Mouse (Mus musculus): ENCODE data around the gene Cdc14b. TPM values are rescaled to one million over a fixed set of nuclear protein-coding genes. Genes with fewer than 3 reads are reported as not detected.

Cdc14b gene
- 3.1 and 6.9 TPM in 2 replicates for polyA plus RNA-seq (2012; ENCODE audit: insufficient read depth, insufficient read length, missing spikeins)

DNA sequence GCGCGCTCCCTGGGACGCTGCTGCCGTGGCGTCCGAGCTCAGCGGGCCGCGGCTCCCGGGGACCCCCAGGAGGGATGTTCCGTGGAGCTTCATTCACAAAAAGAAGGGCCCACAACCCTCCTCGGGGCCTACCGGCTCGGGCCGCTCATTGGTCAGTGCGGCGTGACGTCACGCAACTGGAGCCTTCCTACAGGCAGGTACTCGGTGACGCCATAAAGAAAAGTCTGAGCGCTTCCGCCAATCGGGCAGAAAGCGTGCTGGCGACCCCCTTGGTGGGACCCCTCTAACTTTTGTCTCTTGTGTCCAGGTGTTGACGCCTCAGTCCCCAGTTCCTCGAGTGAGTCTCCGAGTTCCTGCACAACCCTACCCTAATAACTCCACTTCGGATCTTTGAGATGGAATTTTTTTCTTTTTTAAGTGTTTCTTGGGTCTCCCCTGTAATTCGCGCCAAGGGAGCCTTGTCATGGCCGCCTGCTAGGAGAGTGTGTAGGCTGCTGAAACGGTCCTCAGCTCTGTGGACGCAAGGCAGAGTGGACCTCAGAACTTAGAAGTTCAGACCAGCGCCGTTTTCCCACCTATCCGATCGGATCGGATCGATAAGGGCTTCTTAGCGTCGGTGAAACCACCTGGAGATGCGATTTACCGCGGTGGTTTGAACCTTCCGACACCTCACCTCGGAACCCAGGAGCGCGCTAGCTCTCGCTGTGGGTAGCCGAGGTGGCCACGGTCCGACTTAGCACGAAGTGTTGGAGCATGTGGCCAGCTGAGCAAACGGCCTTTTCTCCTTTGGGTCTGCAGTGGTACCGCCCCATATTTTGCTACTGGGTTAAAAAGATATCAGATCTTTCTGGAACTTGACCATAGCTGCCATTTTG is at the start of gene Cdc14b:
Cdc14b (minus strand) TSS at position 412 of the 875 bp plus-strand sequence.
- Histone ChIP-seq H3K4me3 (ENCODE audit: insufficient read depth, low read depth, low read length) (peak within 1 kb of the TSS; percentile 66), H3K4me1 (ENCODE audit: control insufficient read depth, insufficient read depth, insufficient read length, low read length) (peaks cover 3% of the 10 kb centered on the region; the same call in 1 of the 2 replicates), H3K27ac (replicated peaks; ENCODE audit: low read depth, low read length) (no peak within 1 kb of the TSS)

DNA sequence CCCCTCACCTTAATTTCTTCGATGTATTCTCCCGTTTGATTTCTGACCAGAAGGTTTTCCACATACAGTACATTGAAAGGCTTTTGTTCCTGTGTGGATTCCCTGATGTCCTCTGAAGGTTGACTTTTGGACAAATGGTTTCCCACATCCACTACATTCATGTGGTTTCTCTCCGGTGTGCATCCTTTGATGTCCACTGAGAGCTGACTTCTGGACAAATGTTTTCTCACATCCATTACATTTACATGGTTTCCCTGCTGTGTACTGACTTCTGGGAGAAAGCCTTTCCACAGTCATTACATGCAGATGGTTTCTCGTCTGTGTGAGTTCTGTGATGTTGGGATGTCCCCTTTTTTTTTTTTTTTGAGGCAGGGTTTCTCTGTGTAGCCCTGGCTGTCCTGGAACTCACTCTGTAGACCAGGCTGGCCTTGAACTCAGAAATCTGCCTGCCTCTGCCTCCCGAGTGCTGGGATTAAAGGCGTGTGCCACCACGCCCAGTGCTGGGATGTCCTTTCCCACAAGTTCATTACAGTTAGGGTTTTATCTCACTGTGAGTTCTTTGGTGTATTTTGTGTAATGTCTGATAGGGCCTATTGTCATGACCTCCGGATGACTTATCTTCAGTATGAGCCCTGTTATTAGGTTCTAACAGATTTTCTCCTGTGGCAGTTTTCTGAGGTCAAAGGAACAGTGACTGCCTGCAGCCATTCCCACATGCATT is 47.6 kb upstream of the Cdc14b start:
- H3K4me1 ChIP-seq (ENCODE audit: control insufficient read depth, insufficient read depth, insufficient read length, low read length) = peaks cover 6% of the 10 kb centered on the region; the same call in 1 of the 2 replicates
- H3K4me3 ChIP-seq (ENCODE audit: insufficient read depth, low read depth, low read length) = no peak overlapping the region
- H3K27ac ChIP-seq (replicated peaks; ENCODE audit: low read depth, low read length) = 0 out of 2 replicates have a peak overlapping the region, but pooled peaks have one; percentile 23

DNA sequence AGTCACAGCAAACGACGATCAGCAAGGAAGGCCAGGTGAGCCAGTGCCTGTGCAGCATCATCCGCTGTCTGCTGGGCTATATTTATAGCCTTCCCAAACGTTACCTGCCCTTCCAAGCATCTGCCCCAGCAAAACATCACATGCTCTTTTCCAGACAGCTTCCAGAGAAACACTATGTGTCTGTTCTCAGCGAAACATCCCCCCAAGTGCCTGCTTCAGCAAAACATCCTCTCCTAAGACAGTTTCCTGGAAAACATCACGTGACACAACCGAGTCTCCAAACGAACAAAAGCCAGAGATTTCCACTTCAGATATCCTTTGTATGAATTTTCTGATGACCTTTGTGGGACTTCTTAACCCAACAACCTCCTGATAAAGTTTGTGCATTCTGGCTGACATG is 45.2 kb upstream of the Cdc14b start:
- Histone ChIP-seq H3K4me1 (ENCODE audit: control insufficient read depth, insufficient read depth, insufficient read length, low read length) (peaks cover 6% of the 10 kb centered on the region; the same call in 1 of the 2 replicates), H3K27ac (replicated peaks; ENCODE audit: low read depth, low read length) (peak overlapping the region; percentile 73), H3K4me3 (ENCODE audit: insufficient read depth, low read depth, low read length) (no peak overlapping the region)

DNA sequence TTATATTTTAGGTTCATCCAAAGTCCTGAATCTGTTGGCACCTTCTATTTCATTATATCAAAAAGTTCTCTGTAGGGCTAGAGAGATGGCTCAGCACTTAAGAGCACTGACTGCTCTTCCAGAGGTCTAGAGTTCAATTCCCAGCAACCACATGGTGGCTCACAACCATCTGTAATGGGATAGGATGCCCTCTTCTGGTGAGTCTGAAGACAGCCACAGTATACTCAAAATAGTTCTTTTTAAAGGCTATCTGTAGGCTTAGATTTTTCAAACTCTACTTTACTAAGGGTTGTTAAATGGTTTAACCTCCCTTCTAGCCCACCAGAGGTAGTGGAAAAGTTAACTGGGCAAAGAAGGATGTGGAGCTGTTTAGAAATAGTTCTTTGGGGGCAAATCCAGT is 44.7 kb upstream of the Cdc14b start:
- H3K4me1 ChIP-seq (ENCODE audit: control insufficient read depth, insufficient read depth, insufficient read length, low read length) = peaks cover 6% of the 10 kb centered on the region; the same call in 1 of the 2 replicates
- peak overlapping the region; percentile 73 for H3K27ac ChIP-seq (replicated peaks; ENCODE audit: low read depth, low read length)
- no peak overlapping the region for H3K4me3 ChIP-seq (ENCODE audit: insufficient read depth, low read depth, low read length)

DNA sequence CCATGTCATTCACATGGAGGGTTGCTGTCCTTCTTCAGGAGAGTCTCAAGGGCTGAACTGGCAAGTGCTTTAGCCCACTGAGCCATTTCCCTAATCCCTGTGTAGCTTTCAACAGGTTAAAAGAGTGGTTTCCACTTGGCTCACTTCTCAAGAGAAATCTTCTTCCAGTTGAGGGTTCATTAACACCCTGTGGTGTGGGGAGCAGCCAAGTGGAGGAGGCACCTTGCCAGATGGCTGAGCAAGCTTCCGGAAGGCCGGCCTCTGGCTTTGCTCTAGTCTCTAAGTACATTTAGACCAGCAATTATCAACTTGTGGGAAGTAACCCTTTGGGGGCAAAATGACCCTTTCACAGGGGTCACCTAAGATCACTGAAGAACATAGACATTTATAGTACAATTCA is 43.3 kb upstream of the Cdc14b start:
- H3K4me3 ChIP-seq (ENCODE audit: insufficient read depth, low read depth, low read length) = no peak overlapping the region
- H3K27ac ChIP-seq (replicated peaks; ENCODE audit: low read depth, low read length) = no peak overlapping the region; the same call in 1 of the 2 replicates
- peaks cover 6% of the 10 kb centered on the region; the same call in 1 of the 2 replicates for H3K4me1 ChIP-seq (ENCODE audit: control insufficient read depth, insufficient read depth, insufficient read length, low read length)

DNA sequence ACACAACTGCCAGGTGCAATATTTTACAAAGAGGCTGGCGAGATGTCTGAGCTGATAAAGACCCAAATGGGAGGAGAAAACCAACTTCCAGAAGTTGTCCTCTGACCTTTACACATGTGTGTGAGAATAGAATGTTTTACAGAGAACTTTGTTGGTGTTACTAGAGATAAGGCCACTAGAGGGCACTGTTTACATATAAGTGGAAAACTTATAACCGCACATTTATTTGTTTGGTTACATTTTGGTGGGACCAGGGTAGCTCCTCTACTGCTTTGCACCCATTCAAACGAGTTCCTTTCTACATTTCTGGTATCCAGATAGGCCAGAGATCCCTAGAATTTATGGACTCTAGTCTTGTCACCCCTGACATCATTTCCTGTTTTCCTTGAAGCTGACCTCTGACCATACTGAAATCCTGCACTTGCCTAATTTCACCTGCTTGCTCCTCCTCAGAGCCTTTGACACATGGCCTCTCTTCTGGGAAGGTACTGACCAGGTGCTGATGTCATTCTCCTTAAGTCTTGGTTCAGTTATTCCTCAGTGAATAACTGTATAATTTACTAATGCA is 40.5 kb upstream of the Cdc14b start:
- no peak overlapping the region for H3K4me3 ChIP-seq (ENCODE audit: insufficient read depth, low read depth, low read length)
- H3K27ac ChIP-seq (replicated peaks; ENCODE audit: low read depth, low read length) = peak overlapping the region; percentile 61; the same call in 1 of the 2 replicates
- peaks cover 6% of the 10 kb centered on the region; the same call in 1 of the 2 replicates for H3K4me1 ChIP-seq (ENCODE audit: control insufficient read depth, insufficient read depth, insufficient read length, low read length)

DNA sequence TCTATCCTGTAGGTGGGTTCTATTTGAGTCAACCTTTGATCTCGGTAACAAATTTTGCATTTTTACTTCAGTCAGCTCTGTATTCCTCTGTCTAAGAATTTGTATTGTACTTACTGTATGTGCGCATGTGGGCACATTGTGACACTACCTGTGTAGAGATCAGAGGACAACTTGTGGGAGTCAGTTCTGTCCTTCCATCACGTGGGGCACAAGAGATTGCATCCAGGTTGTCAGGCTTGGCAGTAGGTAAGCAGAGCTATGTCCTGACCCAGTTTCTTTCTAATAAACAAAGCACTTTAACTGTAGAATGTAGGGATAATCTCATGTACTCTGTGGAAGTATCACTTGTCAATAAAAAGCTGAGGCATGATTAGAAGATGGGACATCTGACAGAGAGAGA is 39.0 kb upstream of the Cdc14b start:
- no peak overlapping the region for H3K27ac ChIP-seq (replicated peaks; ENCODE audit: low read depth, low read length)

DNA sequence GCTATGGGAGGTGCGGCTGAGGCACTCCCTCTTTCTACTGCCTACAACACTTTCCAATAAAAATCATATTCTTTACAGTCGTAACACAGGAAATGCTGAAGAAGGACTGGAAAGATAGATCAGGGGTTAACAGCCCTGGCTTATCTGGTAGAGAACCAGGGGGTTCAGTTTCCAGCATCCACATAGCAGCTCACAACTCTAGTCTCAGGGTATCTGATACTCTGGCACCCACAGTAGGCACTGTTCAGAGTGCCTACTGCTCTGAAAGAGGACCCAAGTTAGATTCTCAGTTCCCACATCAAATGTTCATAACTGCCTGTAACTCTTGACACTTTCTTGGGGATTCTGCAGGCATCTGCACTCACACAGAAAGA is 37.8 kb upstream of the Cdc14b start:
- H3K27ac ChIP-seq (replicated peaks; ENCODE audit: low read depth, low read length) = 0 out of 2 replicates have a peak overlapping the region, but pooled peaks have one; percentile 10
- H3K4me3 ChIP-seq (ENCODE audit: insufficient read depth, low read depth, low read length) = peak overlapping the region; percentile 46
- H3K4me1 ChIP-seq (ENCODE audit: control insufficient read depth, insufficient read depth, insufficient read length, low read length) = peaks cover 5% of the 10 kb centered on the region; the same call in 1 of the 2 replicates

More for the DNA sequence above, 39.0 kb upstream of the Cdc14b start:
- H3K4me1 ChIP-seq (ENCODE audit: control insufficient read depth, insufficient read depth, insufficient read length, low read length) = peaks cover 8% of the 10 kb centered on the region; the same call in 1 of the 2 replicates
- H3K4me3 ChIP-seq (ENCODE audit: insufficient read depth, low read depth, low read length) = no peak overlapping the region

DNA sequence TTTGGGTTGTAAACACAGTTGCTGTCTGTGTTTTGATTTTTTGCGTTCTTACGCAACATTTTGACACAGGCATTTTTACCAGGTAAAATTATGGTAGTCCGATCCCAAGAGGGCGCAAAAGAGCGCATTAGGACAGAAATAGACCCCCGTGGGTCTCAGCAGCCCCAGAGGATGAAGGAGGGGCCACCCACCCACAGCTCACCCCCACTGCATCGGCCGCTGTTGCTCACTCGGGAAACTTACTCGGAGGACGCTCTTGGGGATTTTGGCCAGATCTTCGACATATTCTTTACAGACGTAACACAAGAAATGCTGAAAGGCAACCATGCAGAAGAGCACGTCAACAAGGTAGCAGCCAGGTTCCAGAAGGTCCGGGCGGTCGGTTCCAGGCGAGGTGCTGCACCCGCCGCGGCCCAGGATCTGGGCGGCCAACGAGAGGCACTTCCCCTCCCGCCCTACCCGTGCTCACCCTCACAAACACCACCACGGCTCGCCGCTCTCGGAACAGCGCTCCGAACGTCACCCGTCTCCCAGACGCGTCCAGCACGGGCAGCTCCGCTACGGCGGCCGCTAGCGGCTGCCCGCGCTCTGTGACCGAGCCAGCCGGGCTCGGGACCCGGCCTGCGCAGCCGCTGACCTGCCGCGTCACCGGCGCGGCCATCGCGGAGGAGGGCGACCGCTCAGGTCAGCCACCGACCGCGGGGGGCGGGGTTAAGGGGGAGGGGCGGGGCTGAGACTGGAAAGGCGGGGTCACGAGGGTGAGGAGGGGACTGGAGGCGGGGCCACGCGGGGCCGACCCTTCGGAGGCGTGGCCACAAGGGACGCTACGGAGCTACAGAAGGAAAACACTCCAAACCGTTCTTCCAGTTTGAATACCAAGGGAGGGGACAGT is 37.2 kb upstream of the Cdc14b start, which contains the start of gene Aaed1:
Aaed1 (minus strand) TSS at position 687 of the 892 bp plus-strand sequence.
- peak within 1 kb of the TSS; percentile 86 for H3K27ac ChIP-seq (replicated peaks; ENCODE audit: low read depth, low read length)
- H3K4me1 ChIP-seq (ENCODE audit: control insufficient read depth, insufficient read depth, insufficient read length, low read length) = peaks cover 5% of the 10 kb centered on the region; the same call in 1 of the 2 replicates
- peak within 1 kb of the TSS; percentile 95 for H3K4me3 ChIP-seq (ENCODE audit: insufficient read depth, low read depth, low read length)

DNA sequence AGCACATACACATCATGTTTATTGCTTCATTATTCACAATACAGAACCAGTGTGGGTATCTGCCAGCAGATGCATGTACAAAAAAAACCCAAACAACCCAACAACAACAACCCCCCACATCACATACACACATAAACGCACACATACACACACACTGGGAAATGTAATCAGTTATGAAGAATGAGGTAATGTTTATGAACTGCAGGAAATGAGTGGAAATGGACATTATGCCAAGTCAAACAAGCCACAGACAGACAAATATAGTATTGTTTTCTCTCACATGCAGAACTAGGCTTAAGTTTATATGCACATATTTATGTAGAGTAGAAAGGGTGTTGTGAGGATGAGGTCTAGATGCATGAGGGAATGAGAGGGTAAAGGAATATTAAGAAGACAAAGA is 36.2 kb upstream of the Cdc14b start:
- Histone ChIP-seq H3K4me1 (ENCODE audit: control insufficient read depth, insufficient read depth, insufficient read length, low read length) (peaks cover 5% of the 10 kb centered on the region; the same call in 1 of the 2 replicates), H3K27ac (replicated peaks; ENCODE audit: low read depth, low read length) (no peak overlapping the region), H3K4me3 (ENCODE audit: insufficient read depth, low read depth, low read length) (no peak overlapping the region)

DNA sequence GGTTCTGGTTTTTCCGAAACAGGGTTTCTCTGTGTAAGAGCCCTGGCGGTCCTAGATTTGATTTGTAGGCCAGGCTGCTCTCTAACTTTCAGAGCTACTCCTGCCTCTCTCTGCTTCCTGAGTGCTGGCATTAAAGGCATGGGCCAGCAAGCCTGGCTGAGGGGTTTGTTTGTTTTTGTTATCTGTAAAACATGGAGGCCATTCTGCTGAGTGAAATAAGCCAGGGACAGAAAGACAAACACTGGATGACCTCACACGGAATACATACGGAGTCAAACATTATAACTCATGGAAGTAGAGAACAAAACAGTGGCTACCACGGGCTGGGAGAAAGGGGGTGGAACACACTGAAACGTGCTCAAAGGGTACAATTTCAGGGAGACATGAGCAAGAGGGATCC is 35.5 kb upstream of the Cdc14b start:
- Histone ChIP-seq H3K27ac (replicated peaks; ENCODE audit: low read depth, low read length) (no peak overlapping the region), H3K4me1 (ENCODE audit: control insufficient read depth, insufficient read depth, insufficient read length, low read length) (peaks cover 5% of the 10 kb centered on the region; the same call in 1 of the 2 replicates), H3K4me3 (ENCODE audit: insufficient read depth, low read depth, low read length) (no peak overlapping the region)

DNA sequence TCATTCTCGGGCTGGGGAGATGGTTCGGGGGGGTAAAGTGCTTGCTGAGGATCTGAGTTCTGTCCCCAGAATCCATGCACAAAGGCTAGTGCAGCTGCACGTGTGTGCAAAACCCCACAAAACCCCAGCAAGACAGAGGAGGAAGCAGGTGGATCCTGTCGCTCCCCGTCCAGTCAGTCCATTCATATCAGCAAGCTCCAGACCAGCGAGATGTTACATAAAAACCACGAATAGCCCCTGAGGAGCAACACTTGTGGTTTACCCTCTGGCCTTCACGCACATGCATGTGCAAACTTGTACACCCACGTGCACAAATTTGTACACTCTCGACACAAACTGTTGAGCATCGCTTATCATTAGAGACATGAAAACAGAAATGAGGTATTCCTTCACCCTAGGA is 34.8 kb upstream of the Cdc14b start:
- no peak overlapping the region for H3K27ac ChIP-seq (replicated peaks; ENCODE audit: low read depth, low read length)
- no peak overlapping the region for H3K4me3 ChIP-seq (ENCODE audit: insufficient read depth, low read depth, low read length)
- H3K4me1 ChIP-seq (ENCODE audit: control insufficient read depth, insufficient read depth, insufficient read length, low read length) = peaks cover 5% of the 10 kb centered on the region; the same call in 1 of the 2 replicates

DNA sequence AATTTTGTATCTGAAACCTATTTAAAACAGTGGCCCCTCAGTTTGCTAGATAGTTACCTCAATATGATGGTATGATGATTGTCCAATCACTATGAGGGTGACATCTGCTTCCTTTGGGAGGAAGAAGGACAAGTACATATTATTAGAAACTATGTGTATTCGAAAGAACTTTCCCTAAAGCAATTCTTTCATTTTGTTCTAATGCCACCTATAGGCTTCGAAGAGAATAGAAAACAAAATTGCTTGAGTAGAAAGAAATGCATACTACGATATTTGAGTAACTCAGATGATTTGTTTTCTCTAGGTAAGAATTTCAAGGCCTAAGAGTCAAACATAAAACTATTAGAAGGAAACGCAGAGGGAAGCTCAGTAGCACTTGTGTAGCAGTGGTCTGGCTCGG is 33.9 kb upstream of the Cdc14b start:
- no peak overlapping the region for H3K4me3 ChIP-seq (ENCODE audit: insufficient read depth, low read depth, low read length)
- peaks cover 5% of the 10 kb centered on the region; the same call in 1 of the 2 replicates for H3K4me1 ChIP-seq (ENCODE audit: control insufficient read depth, insufficient read depth, insufficient read length, low read length)
- no peak overlapping the region for H3K27ac ChIP-seq (replicated peaks; ENCODE audit: low read depth, low read length)

DNA sequence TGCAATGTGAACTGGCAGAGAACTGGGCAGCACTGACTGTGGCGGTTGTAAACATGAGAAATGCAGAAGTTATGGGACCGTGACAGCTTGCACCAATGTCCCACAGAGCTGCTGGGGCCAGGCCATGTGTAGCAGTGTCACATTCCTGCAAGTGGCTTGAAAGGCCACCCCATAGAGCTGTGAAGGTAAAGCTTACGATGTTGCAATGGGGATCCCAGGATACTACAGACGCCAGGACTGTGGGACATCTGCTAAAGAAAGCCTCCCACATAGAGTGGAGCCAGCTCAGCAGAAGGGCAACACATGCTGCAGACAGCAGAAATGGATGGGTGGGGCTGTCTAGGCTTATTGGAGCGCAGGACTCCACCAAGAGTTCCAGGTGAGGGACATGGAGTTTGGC is 32.4 kb upstream of the Cdc14b start:
- no peak overlapping the region for H3K27ac ChIP-seq (replicated peaks; ENCODE audit: low read depth, low read length)
- no peak overlapping the region for H3K4me3 ChIP-seq (ENCODE audit: insufficient read depth, low read depth, low read length)
- peaks cover 5% of the 10 kb centered on the region; the same call in 1 of the 2 replicates for H3K4me1 ChIP-seq (ENCODE audit: control insufficient read depth, insufficient read depth, insufficient read length, low read length)

All from brown adipose tissue, adult 24 weeks (tissue).